In genomic region chr4:41711705-41712375, GRCm38 (mm10) we compare ENCODE assay signal across 8 mouse cellular contexts. TPM values are rescaled to one million over a fixed set of nuclear protein-coding genes. Genes with fewer than 3 reads are reported as not detected.
DNase-seq lines count a peak whose midpoint lies in the region; ATAC-seq and TF ChIP-seq lines count a peak whose summit lies in the region.

No protein-coding gene starts in this region.

- H3K36me3 ChIP-seq in heart, embryonic 12.5 days: peaks cover 21% of the 10 kb centered on the region
- peaks cover 53% of the 10 kb centered on the region for H3K36me3 ChIP-seq in G1E (replicated peaks)
- H3K36me3 ChIP-seq in forebrain, embryonic 14.5 days (ENCODE audit: control insufficient read depth, insufficient read depth, low read length): peaks cover 14% of the 10 kb centered on the region
- 0 out of 2 replicates have a peak, but pooled peaks cover 2% of the 10 kb centered on the region for H3K36me3 ChIP-seq in liver, postnatal 0 days (replicated peaks; ENCODE audit: insufficient read depth, low read length)

- peak overlapping the region; percentile 94 for H3K4me2 ChIP-seq in heart, embryonic 12.5 days
- H3K4me2 ChIP-seq in forebrain, embryonic 14.5 days (ENCODE audit: low read length): peak overlapping the region; percentile 80
- H3K4me2 ChIP-seq in liver, postnatal 0 days (ENCODE audit: low read depth, low read length): peak overlapping the region; percentile 96

- WGBS in heart, embryonic 12.5 days: 78% methylated on average over 16 of the region's 16 CpGs
- 60% methylated on average over 16 of the region's 16 CpGs for WGBS in forebrain, embryonic 14.5 days
- WGBS in liver, postnatal 0 days (ENCODE audit: insufficient replicate concordance): 84% methylated on average over 16 of the region's 16 CpGs

- H3K4me3 ChIP-seq in heart, embryonic 12.5 days: peak overlapping the region; percentile 71
- peak overlapping the region; percentile 82 for H3K4me3 ChIP-seq in G1E (ENCODE audit: low read depth, low read length)
- peak overlapping the region; percentile 76 for H3K4me3 ChIP-seq in forebrain, embryonic 14.5 days (ENCODE audit: low read depth, low read length)
- peak overlapping the region; percentile 74; the same call in 1 of the 2 replicates for H3K4me3 ChIP-seq in liver, postnatal 0 days (ENCODE audit: low read depth, low read length)

- ATAC-seq in heart, embryonic 12.5 days (ENCODE audit: insufficient number of reproducible peaks, low FRiP score): no peak
- no peak for ATAC-seq in G1E (ENCODE audit: extremely low read depth, insufficient number of reproducible peaks, low FRiP score, poor library complexity, severe bottlenecking)
- no peak for ATAC-seq in forebrain, embryonic 14.5 days
- ATAC-seq in liver, postnatal 0 days: no peak

- H3K27me3 ChIP-seq in heart, embryonic 12.5 days (replicated peaks): peaks cover 7% of the 10 kb centered on the region; the same call in 1 of the 2 replicates
- H3K27me3 ChIP-seq in G1E (ENCODE audit: insufficient read depth, low read length): peaks cover 10% of the 10 kb centered on the region
- H3K27me3 ChIP-seq in forebrain, embryonic 14.5 days (replicated peaks; ENCODE audit: control insufficient read depth, insufficient read depth, low read length): no peaks in the 10 kb centered on the region
- peaks cover 7% of the 10 kb centered on the region; the same call in 1 of the 2 replicates for H3K27me3 ChIP-seq in liver, postnatal 0 days (ENCODE audit: insufficient read depth, low read length)

- peak overlapping the region; percentile 91 for H3K9ac ChIP-seq in heart, embryonic 12.5 days
- H3K9ac ChIP-seq in forebrain, embryonic 14.5 days (ENCODE audit: low read length): peak overlapping the region; percentile 92
- peak overlapping the region; percentile 83 for H3K9ac ChIP-seq in liver, postnatal 0 days (replicated peaks)

- no peaks in the 10 kb centered on the region for H3K9me3 ChIP-seq in heart, embryonic 12.5 days (replicated peaks)
- no peaks in the 10 kb centered on the region for H3K9me3 ChIP-seq in G1E (replicated peaks)
- no peaks in the 10 kb centered on the region for H3K9me3 ChIP-seq in forebrain, embryonic 14.5 days (replicated peaks; ENCODE audit: control insufficient read depth, low read length)
- no peaks in the 10 kb centered on the region for H3K9me3 ChIP-seq in liver, postnatal 0 days (ENCODE audit: low read length)

- no peak for TF ChIP-seq CTCF in G1E (IDR thresholded peaks at IDR 0.05; ENCODE audit: low read depth, low read length)
- no peak for TF ChIP-seq CTCF in liver, postnatal 0 days (IDR thresholded peaks at IDR 0.05; ENCODE audit: low read depth)

- DNase-seq in heart, adult 11 months: no peak
- DNase-seq in G1E (ENCODE audit: low spot score): no peak
- DNase-seq in forebrain, embryonic 14.5 days (ENCODE audit: low spot score): peak; percentile 50
- DNase-seq in liver, postnatal 0 days: no peak
- no peak for DNase-seq in thymus, postnatal 14 days
- DNase-seq in right cerebral cortex, postnatal 14 days: no peak
- no peak for DNase-seq in B cell, adult 2 months

- peaks cover 30% of the 10 kb centered on the region for H3K4me1 ChIP-seq in heart, embryonic 12.5 days (replicated peaks)
- H3K4me1 ChIP-seq in G1E (ENCODE audit: insufficient read depth, low read depth, low read length): peaks cover 54% of the 10 kb centered on the region
- H3K4me1 ChIP-seq in forebrain, embryonic 14.5 days (ENCODE audit: control insufficient read depth, insufficient read depth, low read length): peaks cover 28% of the 10 kb centered on the region
- H3K4me1 ChIP-seq in liver, postnatal 0 days (ENCODE audit: insufficient read depth): peaks cover 15% of the 10 kb centered on the region

- no peak for TF ChIP-seq EP300 in liver, postnatal 0 days (IDR thresholded peaks at IDR 0.05; ENCODE audit: low read depth)

- no peak overlapping the region for H3K27ac ChIP-seq in heart, embryonic 12.5 days (ENCODE audit: poor library complexity, severe bottlenecking)
- H3K27ac ChIP-seq in forebrain, embryonic 14.5 days (ENCODE audit: low read depth, low read length): no peak overlapping the region
- no peak overlapping the region for H3K27ac ChIP-seq in liver, postnatal 0 days (ENCODE audit: low read depth)

RNA-seq across cellular contexts. Expression of gene Rpp25l, which starts 1.5 kb away (rescaled TPM):
- 39.7 and 40.9 TPM in 2 replicates for polyA plus RNA-seq in heart, embryonic 12.5 days (2016; fragmentation: Nextera tagmentation; extraction: Ambion mirVana)
- total RNA-seq in G1E (2014; fragmentation: Nextera tagmentation): 6.4 and 26.3 TPM in 2 replicates
- 31.7 and 36.5 TPM in 2 replicates for total RNA-seq in G1E (2017)
- 77.0 and 82.0 TPM in 2 replicates for polyA plus RNA-seq in G1E (2012)
- polyA plus RNA-seq in forebrain, embryonic 14.5 days (2014; fragmentation: Nextera tagmentation; extraction: Ambion mirVana): 72.2 and 83.3 TPM in 2 replicates
- polyA plus RNA-seq in liver, postnatal 0 days (2015; fragmentation: Nextera tagmentation; extraction: Ambion mirVana): 30.9 and 31.7 TPM in 2 replicates

RNA-seq across cellular contexts. Expression of gene Dctn3, which starts 11.1 kb away (rescaled TPM):
- polyA plus RNA-seq in heart, embryonic 12.5 days (2016; fragmentation: Nextera tagmentation; extraction: Ambion mirVana): 113 and 118 TPM in 2 replicates
- total RNA-seq in G1E (2014; fragmentation: Nextera tagmentation): 95.3 and 110 TPM in 2 replicates
- 133 and 178 TPM in 2 replicates for total RNA-seq in G1E (2017)
- 187 and 274 TPM in 2 replicates for polyA plus RNA-seq in G1E (2012)
- 301 and 330 TPM in 2 replicates for polyA plus RNA-seq in forebrain, embryonic 14.5 days (2014; fragmentation: Nextera tagmentation; extraction: Ambion mirVana)
- 64.0 and 65.2 TPM in 2 replicates for polyA plus RNA-seq in liver, postnatal 0 days (2015; fragmentation: Nextera tagmentation; extraction: Ambion mirVana)

RNA-seq across cellular contexts. Expression of gene Il11ra1, which starts 12.1 kb away (rescaled TPM):
- 148 and 159 TPM in 2 replicates for polyA plus RNA-seq in heart, embryonic 12.5 days (2016; fragmentation: Nextera tagmentation; extraction: Ambion mirVana)
- 3.4 and 4.0 TPM in 2 replicates for total RNA-seq in G1E (2014; fragmentation: Nextera tagmentation)
- 13.1 and 18.5 TPM in 2 replicates for total RNA-seq in G1E (2017)
- polyA plus RNA-seq in G1E (2012): 4.6 and 6.7 TPM in 2 replicates
- 23.9 and 24.3 TPM in 2 replicates for polyA plus RNA-seq in forebrain, embryonic 14.5 days (2014; fragmentation: Nextera tagmentation; extraction: Ambion mirVana)
- 28.5 and 33.2 TPM in 2 replicates for polyA plus RNA-seq in liver, postnatal 0 days (2015; fragmentation: Nextera tagmentation; extraction: Ambion mirVana)

RNA-seq across cellular contexts. Expression of gene Cntfr, which starts 15.0 kb away (rescaled TPM):
- polyA plus RNA-seq in heart, embryonic 12.5 days (2016; fragmentation: Nextera tagmentation; extraction: Ambion mirVana): 3.7 TPM in 2 replicates
- not detected in 2 replicates for total RNA-seq in G1E (2014; fragmentation: Nextera tagmentation)
- total RNA-seq in G1E (2017): 0.33 TPM in 1 of 2 replicates, not detected in the other
- 1.7 and 2.2 TPM in 2 replicates for polyA plus RNA-seq in G1E (2012)
- polyA plus RNA-seq in forebrain, embryonic 14.5 days (2014; fragmentation: Nextera tagmentation; extraction: Ambion mirVana): 12.6 and 12.7 TPM in 2 replicates
- 0.12 and 0.29 TPM in 2 replicates for polyA plus RNA-seq in liver, postnatal 0 days (2015; fragmentation: Nextera tagmentation; extraction: Ambion mirVana)

RNA-seq across cellular contexts. Expression of gene Arid3c, which starts 19.1 kb away (rescaled TPM):
- polyA plus RNA-seq in heart, embryonic 12.5 days (2016; fragmentation: Nextera tagmentation; extraction: Ambion mirVana): not detected in 2 replicates
- not detected in 2 replicates for total RNA-seq in G1E (2014; fragmentation: Nextera tagmentation)
- 0.12 TPM in 1 of 2 replicates, not detected in the other for total RNA-seq in G1E (2017)
- not detected in 2 replicates for polyA plus RNA-seq in G1E (2012)
- polyA plus RNA-seq in forebrain, embryonic 14.5 days (2014; fragmentation: Nextera tagmentation; extraction: Ambion mirVana): 0.12 and 0.15 TPM in 2 replicates
- not detected in 2 replicates for polyA plus RNA-seq in liver, postnatal 0 days (2015; fragmentation: Nextera tagmentation; extraction: Ambion mirVana)
